Mouse (Mus musculus): ENCODE data around the gene Gm28551.
"Not testable (repeated sequence)": the region's sequence is repeated elsewhere in the genome, so short reads cannot be mapped to it uniquely, and the experiment has no call there.

Gene Gm28551

DNA sequence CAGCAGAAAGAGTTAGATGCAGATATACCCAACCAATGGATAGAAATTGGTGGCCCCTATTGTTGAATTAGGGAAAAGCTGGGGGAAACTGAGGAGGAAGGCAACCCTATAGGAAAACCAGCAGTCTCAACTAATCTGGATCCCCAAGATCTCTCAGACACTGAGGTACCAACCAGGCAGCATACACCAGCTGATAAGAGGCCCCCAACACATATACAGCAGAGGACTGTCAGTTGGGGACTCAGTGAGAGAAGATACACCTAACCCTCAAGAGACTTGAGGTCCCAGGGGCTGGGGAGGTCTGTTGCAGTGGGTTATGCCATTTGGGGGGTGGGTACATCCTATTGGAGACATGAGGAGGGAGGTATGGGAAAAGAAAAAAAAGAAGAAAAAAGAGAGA, 17.0 kb downstream of the Gm28551 start:
- no peaks in the 10 kb centered on the region for H3K4me1 ChIP-seq (replicated peaks; ENCODE audit: low read depth, low read length)
- TF ChIP-seq NANOG (IDR thresholded peaks at IDR 0.05; ENCODE audit: borderline replicate concordance, low read length) (no peak), CTCF (conservative IDR thresholded peaks at IDR 0.05; ENCODE audit: low read length) (no peak), POU5F1 (IDR thresholded peaks at IDR 0.05; ENCODE audit: borderline replicate concordance, low read length) (no peak)
- H3K36me3 ChIP-seq (ENCODE audit: insufficient read depth, low read length): no peaks in the 10 kb centered on the region
- H3K4me3 ChIP-seq (replicated peaks; ENCODE audit: low read length): no peak overlapping the region
- H3K27me3 ChIP-seq (ENCODE audit: insufficient read depth, low read length): no peaks in the 10 kb centered on the region
- peaks cover 16% of the 10 kb centered on the region for H3K9me3 ChIP-seq (ENCODE audit: low read length)

DNA sequence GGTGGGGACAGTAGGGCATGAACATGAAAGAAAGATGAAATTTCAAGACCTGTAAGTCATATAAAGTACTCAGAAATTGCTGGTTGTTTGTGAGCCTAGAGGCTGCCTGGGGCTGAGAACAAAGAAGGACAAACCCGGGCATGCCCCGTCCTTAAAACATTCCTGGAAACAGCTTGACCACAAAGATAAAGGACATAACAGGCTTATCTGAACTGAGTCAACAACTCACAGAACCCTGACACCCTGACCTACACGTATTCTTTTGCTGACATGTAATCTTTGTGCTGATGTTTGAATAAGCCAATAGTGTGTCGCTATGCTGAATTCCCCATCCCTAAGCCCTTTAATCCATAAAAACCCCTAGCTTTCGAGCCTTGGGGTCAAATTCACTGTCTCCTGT, 18.9 kb downstream of the Gm28551 start:
- peaks cover 16% of the 10 kb centered on the region for H3K9me3 ChIP-seq (ENCODE audit: low read length)
- not testable (repeated sequence) for H3K4me3 ChIP-seq (replicated peaks; ENCODE audit: low read length); H3K36me3 ChIP-seq (ENCODE audit: insufficient read depth, low read length); H3K4me1 ChIP-seq (replicated peaks; ENCODE audit: low read depth, low read length); H3K27me3 ChIP-seq (ENCODE audit: insufficient read depth, low read length)

- H3K36me3 ChIP-seq (ENCODE audit: insufficient read depth, low read length): peaks cover 15% of the 10 kb centered on the region; the same call in 1 of the 2 replicates
- H3K27me3 ChIP-seq (ENCODE audit: insufficient read depth, low read length): no peaks in the 10 kb centered on the region
- TF ChIP-seq NANOG (IDR thresholded peaks at IDR 0.05; ENCODE audit: borderline replicate concordance, low read length) (no peak), POU5F1 (IDR thresholded peaks at IDR 0.05; ENCODE audit: borderline replicate concordance, low read length) (no peak), CTCF (conservative IDR thresholded peaks at IDR 0.05; ENCODE audit: low read length) (no peak)
- H3K4me3 ChIP-seq (replicated peaks; ENCODE audit: low read length): no peak overlapping the region
- H3K4me1 ChIP-seq (replicated peaks; ENCODE audit: low read depth, low read length): peaks cover 7% of the 10 kb centered on the region
- no peaks in the 10 kb centered on the region for H3K9me3 ChIP-seq (ENCODE audit: low read length)
Observed at GRCm38 (mm10) chr1:53324827-53325494, 27.5 kb downstream of the Gm28551 start.

- Histone ChIP-seq H3K36me3 (ENCODE audit: insufficient read depth, low read length) (peaks cover 15% of the 10 kb centered on the region; the same call in 1 of the 2 replicates), H3K9me3 (ENCODE audit: low read length) (no peaks in the 10 kb centered on the region), H3K27me3 (ENCODE audit: insufficient read depth, low read length) (no peaks in the 10 kb centered on the region), H3K4me1 (replicated peaks; ENCODE audit: low read depth, low read length) (peaks cover 6% of the 10 kb centered on the region), H3K4me3 (replicated peaks; ENCODE audit: low read length) (no peak overlapping the region)
- no peak for TF ChIP-seq NANOG (IDR thresholded peaks at IDR 0.05; ENCODE audit: borderline replicate concordance, low read length)
- TF ChIP-seq CTCF (conservative IDR thresholded peaks at IDR 0.05; ENCODE audit: low read length): no peak
- TF ChIP-seq POU5F1 (IDR thresholded peaks at IDR 0.05; ENCODE audit: borderline replicate concordance, low read length): no peak
Observed at GRCm38 (mm10) chr1:53324277-53324676, 28.2 kb downstream of the Gm28551 start.

DNA sequence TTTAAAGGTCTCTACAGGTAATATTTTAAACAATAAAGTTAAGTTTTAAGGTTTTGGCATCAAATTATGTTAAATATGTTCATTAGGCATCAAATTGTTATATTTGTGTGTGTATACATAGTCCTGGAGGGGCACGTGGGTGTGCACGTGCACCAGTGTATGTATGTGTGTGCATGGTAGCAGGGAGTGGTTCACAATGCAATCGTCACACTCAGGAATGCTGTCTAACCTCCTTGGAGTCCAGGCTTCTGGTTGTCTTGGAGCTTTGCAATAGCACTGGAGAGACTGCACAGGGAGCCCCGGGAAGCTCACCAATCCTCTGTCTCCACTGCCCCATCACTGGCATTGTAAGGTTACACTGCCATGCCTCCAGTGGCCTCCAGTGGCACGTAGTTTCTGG, 29.2 kb downstream of the Gm28551 start:
- no peaks in the 10 kb centered on the region for H3K9me3 ChIP-seq (ENCODE audit: low read length)
- TF ChIP-seq NANOG (IDR thresholded peaks at IDR 0.05; ENCODE audit: borderline replicate concordance, low read length) (no peak), CTCF (conservative IDR thresholded peaks at IDR 0.05; ENCODE audit: low read length) (no peak), POU5F1 (IDR thresholded peaks at IDR 0.05; ENCODE audit: borderline replicate concordance, low read length) (no peak)
- peaks cover 17% of the 10 kb centered on the region for H3K36me3 ChIP-seq (ENCODE audit: insufficient read depth, low read length)
- no peaks in the 10 kb centered on the region for H3K27me3 ChIP-seq (ENCODE audit: insufficient read depth, low read length)
- H3K4me1 ChIP-seq (replicated peaks; ENCODE audit: low read depth, low read length): peaks cover 2% of the 10 kb centered on the region
- H3K4me3 ChIP-seq (replicated peaks; ENCODE audit: low read length): no peak overlapping the region

GRCm38 (mm10) chr1:53321662-53322344, 30.7 kb downstream of the Gm28551 start:
- no peaks in the 10 kb centered on the region for H3K27me3 ChIP-seq (ENCODE audit: insufficient read depth, low read length)
- H3K36me3 ChIP-seq (ENCODE audit: insufficient read depth, low read length): peaks cover 25% of the 10 kb centered on the region
- no peak overlapping the region for H3K4me3 ChIP-seq (replicated peaks; ENCODE audit: low read length)
- TF ChIP-seq CTCF (conservative IDR thresholded peaks at IDR 0.05; ENCODE audit: low read length) (no peak), NANOG (IDR thresholded peaks at IDR 0.05; ENCODE audit: borderline replicate concordance, low read length) (no peak), POU5F1 (IDR thresholded peaks at IDR 0.05; ENCODE audit: borderline replicate concordance, low read length) (no peak)
- no peaks in the 10 kb centered on the region for H3K4me1 ChIP-seq (replicated peaks; ENCODE audit: low read depth, low read length)
- no peaks in the 10 kb centered on the region for H3K9me3 ChIP-seq (ENCODE audit: low read length)

GRCm38 (mm10) chr1:53312989-53313967, 39.2 kb downstream of the Gm28551 start, which contains the start of gene Osgepl1:
Gene Osgepl1 (plus strand): TSS chr1:53313624.
- peaks cover 32% of the 10 kb centered on the region for H3K36me3 ChIP-seq (ENCODE audit: insufficient read depth, low read length)
- no peaks in the 10 kb centered on the region for H3K27me3 ChIP-seq (ENCODE audit: insufficient read depth, low read length)
- no peaks in the 10 kb centered on the region for H3K9me3 ChIP-seq (ENCODE audit: low read length)
- peaks cover 6% of the 10 kb centered on the region; the same call in 1 of the 2 replicates for H3K4me1 ChIP-seq (replicated peaks; ENCODE audit: low read depth, low read length)
- peak within 1 kb of the TSS; percentile 84 for H3K4me3 ChIP-seq (replicated peaks; ENCODE audit: low read length)
- TF ChIP-seq CTCF (conservative IDR thresholded peaks at IDR 0.05; ENCODE audit: low read length) (no peak), POU5F1 (IDR thresholded peaks at IDR 0.05; ENCODE audit: borderline replicate concordance, low read length) (no peak), NANOG (IDR thresholded peaks at IDR 0.05; ENCODE audit: borderline replicate concordance, low read length) (no peak)

DNA sequence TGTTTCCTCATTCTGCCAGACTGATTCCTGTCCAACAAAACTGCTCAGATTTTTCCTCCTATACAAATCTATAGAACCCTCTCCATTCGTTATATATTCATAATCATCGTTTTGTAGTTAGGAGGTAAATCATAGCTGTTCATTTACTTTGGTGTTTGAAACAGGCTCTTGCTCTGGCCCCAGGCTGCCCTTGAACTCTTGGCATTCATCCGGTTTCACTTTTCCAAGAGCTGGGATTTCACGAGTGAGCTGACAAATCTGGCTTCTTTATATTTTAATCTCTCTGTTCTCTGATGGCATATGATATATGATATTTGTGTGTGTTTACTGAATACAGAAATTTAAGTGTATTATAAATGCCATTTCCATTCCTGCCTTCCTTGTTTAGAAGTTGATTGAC, 52.0 kb downstream of the Gm28551 start:
- TF ChIP-seq CTCF (conservative IDR thresholded peaks at IDR 0.05; ENCODE audit: low read length) (no peak), NANOG (IDR thresholded peaks at IDR 0.05; ENCODE audit: borderline replicate concordance, low read length) (no peak), POU5F1 (IDR thresholded peaks at IDR 0.05; ENCODE audit: borderline replicate concordance, low read length) (no peak)
- Histone ChIP-seq H3K27me3 (ENCODE audit: insufficient read depth, low read length) (no peaks in the 10 kb centered on the region), H3K9me3 (ENCODE audit: low read length) (no peaks in the 10 kb centered on the region), H3K4me1 (replicated peaks; ENCODE audit: low read depth, low read length) (peaks cover 15% of the 10 kb centered on the region), H3K4me3 (replicated peaks; ENCODE audit: low read length) (no peak overlapping the region), H3K36me3 (ENCODE audit: insufficient read depth, low read length) (peaks cover 35% of the 10 kb centered on the region)

All from E14TG2a.4 (cell line).